Mouse (Mus musculus): ENCODE measurements around the gene Tbc1d30. TPM values are rescaled to one million over a fixed set of nuclear protein-coding genes. Genes with fewer than 3 reads are reported as not detected.
A peak's percentile ranks its signal among the peaks of the same experiment; 100 is the strongest.

Gene Tbc1d30
- total RNA-seq, 1 experiment from 2014 or later: 9.3 TPM

DNA sequence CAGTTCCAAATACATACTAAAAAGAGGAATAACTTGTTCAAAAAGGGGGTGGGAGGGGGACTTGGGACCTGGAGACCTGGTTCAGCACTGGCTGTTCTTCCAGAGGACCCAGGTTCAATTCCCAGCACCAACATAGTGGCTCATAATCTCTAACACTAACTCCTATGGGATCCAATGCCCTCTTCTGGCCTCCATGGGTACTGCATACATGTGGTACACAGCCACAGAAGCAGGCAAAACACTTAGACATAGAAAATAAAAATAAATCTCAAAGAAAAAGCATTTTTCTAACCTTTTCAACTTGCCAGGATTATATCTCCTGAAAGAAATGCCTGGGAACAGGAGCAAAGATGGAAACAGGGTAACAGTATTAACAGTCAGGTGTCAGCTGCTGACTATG, 24.9 kb downstream of the Tbc1d30 start:
- ATAC-seq (replicated peaks; ENCODE audit: insufficient number of reproducible peaks, low FRiP score, low TSS enrichment, poor library complexity, severe bottlenecking): no peak

DNA sequence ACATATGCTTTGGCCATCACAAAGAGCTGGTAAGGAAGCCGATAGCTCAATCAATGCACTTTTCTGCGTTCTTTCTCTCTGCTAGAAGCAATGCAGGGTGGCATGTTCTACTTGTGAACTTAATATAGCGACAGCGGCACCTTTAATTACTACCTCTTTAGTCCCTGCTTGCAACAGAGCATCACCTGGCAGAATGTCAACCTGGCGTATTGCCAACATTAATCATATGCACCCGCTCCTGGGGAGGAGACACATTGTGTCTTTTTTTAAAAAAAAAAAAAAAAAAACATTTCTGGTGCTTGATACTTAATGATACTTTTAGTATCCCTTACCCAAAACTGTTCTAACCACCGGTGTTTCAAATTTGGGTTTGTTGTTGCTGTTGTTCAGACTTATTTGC, 27.6 kb downstream of the Tbc1d30 start:
- no peak for ATAC-seq (replicated peaks; ENCODE audit: insufficient number of reproducible peaks, low FRiP score, low TSS enrichment, poor library complexity, severe bottlenecking)

DNA sequence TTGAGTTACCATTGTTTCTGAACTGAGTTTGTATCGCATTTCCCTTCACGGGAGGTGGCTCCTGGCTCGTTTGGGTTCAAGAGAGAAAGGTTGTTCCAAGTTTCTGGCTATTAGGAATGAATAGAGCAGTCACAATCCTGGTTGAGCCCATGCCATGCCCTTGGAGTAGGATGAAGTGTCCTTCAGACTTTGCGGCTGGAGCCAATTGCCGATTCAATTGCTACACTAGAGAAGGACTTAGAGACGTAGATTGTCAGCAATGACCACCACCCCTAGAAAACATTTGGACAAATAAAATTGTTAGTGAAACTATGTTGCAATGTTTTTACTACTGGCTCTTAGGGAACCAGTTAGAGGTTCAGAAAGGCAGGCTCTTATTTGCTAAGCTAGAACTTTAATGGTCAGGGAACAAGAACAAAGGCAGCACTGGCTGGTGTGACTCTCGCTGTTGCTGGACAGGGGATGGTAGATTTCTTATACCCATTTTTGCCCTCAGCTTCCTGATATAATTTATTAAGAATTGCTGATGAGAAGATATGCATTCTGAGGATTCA, 32.6 kb downstream of the Tbc1d30 start:
- ATAC-seq (replicated peaks; ENCODE audit: insufficient number of reproducible peaks, low FRiP score, low TSS enrichment, poor library complexity, severe bottlenecking): no peak

DNA sequence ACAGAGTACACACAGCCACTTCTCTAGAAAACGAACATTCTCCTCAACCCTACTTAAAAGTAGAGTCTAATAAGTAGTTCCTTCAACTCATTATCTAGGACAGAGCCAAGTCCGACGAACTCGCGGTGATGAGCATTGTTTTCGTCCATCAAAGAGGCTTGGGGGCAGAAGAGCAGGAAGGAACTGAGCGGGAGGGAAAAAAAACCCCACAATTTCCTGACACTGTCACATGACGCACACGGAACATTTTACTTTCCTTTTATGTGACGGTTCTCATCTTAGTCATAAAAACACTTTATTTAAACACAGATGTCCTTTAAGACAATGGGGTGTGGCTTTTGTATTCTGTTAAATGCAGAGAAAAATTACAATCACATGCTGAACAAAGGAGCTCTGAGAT, 34.7 kb downstream of the Tbc1d30 start:
- no peak for ATAC-seq (replicated peaks; ENCODE audit: insufficient number of reproducible peaks, low FRiP score, low TSS enrichment, poor library complexity, severe bottlenecking)

DNA sequence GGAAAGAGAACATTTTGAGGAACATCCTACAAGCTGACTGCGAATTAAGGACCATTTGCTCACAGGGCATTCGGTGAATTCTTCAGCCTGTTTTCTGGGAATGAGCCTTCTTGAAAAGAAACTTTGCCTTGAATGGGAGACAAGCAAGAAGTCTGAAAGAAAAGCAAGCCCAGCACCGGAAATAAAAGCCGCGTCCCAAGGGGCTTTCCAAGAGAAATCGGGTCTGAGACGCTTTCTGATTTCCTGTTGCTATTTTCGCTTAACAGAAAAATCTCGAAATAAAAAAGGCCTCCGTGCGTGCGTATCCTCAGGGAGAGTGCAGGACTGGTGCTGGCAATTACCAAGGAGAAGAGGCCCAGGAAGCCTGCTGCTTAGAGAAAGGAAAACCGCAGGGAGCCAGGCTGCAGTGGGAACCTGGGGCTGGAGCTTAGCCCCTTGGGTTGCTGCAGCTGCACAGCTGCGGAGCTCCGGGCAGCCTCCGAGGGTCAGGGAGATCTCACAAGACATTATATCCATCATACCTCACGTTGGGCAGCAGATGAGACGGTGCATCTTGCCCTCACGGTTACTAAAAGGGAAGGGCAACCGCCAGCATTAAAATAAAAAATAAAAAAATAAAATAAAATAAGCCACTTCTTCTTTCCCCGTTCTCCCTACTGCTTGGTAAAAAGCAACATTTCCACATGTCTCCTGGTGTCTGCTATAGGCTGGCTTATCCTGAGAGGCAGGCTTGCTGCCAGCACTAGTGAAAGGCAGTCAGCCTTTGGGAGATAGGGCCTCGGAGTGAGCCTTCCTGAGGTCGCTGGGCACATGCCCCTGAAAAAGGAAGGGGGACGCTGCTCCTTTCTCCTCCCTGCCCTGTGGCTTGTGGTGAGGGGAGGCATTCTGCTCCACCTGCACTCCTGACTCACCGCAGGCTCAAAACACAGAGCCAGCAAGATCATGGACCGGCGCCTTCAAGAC, 35.5 kb downstream of the Tbc1d30 start:
- 0 out of 2 replicates have a peak, but pooled peaks have one; percentile 19 for ATAC-seq (replicated peaks; ENCODE audit: insufficient number of reproducible peaks, low FRiP score, low TSS enrichment, poor library complexity, severe bottlenecking)

DNA sequence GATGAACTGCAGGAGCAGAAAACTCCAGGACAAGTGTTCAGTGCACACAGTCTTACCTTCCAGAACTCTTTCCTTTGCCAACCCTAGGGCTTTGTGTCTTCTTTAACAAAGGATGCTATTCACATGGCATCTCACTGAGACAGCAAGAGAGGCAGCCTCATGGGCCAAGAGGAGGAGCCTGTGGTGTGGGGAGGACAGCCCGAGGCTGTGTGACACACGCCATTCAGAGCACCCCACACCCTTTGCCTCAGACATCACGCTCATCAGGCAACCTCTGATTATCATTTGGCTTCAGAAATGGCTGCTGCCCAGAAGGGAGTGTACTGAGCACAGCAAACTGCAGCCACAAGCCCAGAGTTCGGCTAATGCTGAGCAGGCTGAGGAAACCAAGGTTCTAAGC, 36.9 kb downstream of the Tbc1d30 start:
- ATAC-seq (replicated peaks; ENCODE audit: insufficient number of reproducible peaks, low FRiP score, low TSS enrichment, poor library complexity, severe bottlenecking): no peak

DNA sequence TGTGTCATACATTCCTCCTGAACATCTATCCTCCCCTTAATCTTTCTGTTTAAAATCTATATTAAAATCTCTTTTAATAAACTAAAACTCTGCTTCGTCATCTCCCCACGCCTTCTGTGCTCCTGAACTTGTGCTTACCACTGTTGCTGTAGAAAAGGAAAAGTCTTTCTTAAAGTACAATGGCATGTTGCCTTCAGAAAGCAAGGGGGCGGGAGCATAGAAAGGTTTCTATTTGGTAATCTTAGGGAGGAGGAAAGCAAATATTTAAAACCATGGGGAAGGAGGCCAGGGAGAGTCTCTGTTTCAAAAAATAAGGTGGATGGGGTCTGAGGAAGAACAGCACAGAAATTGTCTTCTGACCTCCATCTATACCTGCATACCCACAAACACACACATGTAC, 38.0 kb downstream of the Tbc1d30 start:
- ATAC-seq (replicated peaks; ENCODE audit: insufficient number of reproducible peaks, low FRiP score, low TSS enrichment, poor library complexity, severe bottlenecking): no peak

DNA sequence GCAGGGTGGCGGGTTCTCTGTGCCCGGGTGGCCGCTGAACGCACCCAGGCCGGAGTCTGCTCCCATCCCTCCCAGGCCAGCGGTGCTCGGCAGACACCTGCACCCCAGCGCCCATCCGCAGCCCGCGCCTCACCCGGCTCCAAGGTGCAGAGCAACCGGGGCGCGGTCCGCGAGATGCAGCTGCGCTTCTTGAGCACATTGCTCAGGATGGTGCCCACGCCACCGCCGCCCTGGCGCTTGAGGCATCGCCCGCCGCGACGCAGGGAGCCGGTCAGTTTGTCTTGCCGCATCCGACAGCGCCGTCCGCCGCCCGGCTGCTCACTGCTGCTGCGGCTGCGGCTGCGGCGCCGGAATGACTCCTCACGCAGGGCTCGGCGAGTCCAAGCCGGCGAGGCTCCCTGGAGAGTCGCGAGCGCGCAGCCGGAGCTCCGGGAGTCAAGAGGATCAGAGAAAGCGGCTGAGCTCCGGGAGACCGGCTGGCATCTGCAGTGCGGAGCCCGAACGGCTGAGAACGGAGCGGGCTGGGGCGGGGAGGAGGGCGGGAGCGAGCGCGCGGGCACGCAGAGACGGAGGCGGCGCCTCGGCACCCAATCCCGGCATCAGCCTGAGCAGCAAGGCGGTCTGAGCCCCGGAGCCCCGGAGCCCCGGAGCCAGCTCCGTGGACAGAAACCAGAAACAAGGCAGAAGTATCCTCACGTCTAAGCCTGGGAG, 40.4 kb downstream of the Tbc1d30 start:
- no peak for ATAC-seq (replicated peaks; ENCODE audit: insufficient number of reproducible peaks, low FRiP score, low TSS enrichment, poor library complexity, severe bottlenecking)

DNA sequence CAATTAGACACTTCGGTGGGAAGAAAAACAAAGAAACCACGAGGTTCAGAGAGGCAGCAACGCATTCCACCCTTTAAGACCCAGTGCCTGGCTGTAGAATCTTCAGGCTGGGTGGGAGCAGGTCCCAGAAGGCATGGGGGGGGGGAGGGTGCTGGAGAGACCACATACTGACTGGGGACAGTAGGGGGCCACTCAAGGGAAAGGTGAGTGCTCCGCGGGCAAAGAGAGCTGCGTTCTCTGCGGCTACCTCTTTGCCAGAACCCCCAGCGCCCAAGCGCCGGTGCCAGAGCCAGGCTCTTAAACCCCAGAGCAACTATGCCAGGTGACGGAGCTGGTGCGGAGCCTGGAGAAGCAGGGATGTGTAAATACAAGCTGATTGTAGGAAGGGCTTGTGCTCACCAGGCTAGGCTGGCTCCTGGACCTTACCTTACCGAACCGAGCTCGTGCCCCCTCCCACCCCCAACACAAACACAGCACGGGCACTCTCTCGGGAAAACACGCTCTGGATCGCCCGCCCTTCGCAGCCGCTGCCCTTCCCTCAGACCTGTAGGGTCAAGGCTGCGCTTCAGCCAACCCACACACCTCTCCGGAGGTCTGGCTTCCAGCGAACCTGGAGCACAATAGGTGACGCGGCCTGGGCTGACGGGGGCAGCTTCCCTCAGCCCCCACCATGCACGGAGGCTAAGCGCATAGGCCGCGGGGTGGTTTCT, 41.1 kb downstream of the Tbc1d30 start:
- no peak for ATAC-seq (replicated peaks; ENCODE audit: insufficient number of reproducible peaks, low FRiP score, low TSS enrichment, poor library complexity, severe bottlenecking)

DNA sequence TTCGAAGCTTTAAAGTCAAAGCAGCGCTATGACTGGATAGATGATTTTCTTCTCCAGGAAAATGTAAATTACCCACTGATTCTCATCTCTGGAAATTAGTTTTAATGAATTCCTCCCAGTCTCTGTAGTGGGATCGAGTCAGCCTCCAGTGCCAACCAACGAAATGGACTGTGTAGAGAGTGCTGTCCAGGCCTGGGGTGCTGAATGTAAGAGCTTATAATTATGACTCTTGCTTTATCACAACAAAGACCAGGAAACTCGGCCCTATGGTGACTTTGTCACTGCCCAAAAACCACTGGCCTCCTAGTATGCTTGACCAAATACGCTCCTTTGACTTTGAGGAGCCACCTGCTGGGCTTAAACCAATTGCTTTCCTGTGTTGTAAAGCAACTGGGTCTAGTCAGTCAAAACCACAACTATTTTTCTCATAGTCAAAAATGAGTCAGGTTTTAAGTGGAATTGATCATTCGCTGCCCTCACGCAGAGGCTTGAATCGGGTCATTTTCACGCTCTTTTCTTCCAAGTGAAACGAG, 41.9 kb downstream of the Tbc1d30 start:
- ATAC-seq (replicated peaks; ENCODE audit: insufficient number of reproducible peaks, low FRiP score, low TSS enrichment, poor library complexity, severe bottlenecking): no peak

DNA sequence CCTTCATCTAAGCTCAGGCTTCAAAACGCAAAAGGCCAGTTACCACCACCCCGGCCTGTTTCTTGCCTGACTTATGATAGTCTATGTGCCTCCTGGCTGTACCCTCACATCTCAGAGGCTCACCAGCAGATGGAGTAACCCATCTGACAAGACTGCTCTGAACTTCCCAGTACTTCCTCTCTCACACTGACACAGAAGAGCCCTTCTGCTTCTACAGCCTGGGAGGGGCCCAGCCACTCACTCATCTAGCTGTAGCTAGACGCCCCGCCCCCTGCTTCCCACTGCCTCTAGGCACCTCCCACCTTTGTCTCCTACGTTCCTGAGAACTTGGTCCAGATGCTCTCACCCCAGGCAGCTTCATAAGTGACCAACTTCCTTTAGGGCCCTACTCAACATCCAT, 45.6 kb downstream of the Tbc1d30 start:
- ATAC-seq (replicated peaks; ENCODE audit: insufficient number of reproducible peaks, low FRiP score, low TSS enrichment, poor library complexity, severe bottlenecking): no peak; the same call in 1 of the 2 replicates

DNA sequence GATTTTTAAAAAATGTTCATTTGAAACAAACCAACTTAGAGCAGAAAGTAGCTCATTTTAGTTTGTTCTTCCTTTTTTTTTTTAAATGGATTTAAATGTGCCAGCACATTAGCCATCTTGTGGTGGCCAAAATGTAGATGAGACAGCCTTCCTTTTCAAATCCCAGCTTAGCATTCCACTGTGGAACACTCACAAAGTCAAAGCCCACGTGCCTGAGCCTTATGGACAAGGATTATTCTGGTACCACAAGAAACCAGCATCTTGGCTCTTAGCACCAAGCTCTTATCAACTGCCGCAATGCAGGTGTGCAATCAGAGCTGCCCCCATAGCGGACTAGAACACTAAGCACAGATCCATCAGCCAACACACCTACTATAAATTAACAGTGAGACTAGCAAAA, 47.5 kb downstream of the Tbc1d30 start:
- ATAC-seq (replicated peaks; ENCODE audit: insufficient number of reproducible peaks, low FRiP score, low TSS enrichment, poor library complexity, severe bottlenecking): no peak

DNA sequence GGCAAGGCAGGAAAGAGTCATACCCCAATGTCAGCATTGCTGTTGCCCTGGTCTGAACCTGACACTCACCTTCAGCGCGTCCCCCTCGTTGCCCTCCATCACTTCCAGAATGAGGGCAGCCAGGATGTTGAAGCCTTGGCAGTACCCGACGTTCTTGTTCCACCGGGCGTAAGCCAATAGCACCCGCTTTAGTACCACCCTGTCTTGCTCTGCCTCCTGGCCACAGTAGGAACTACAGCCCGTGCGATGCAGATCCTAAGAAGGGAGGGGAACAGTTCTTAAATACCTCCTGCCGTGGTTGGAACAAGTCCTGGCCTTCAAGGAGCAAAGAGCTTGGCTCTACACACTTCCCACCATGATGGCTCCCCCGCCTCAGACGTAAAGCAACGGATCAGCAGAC, 49.2 kb downstream of the Tbc1d30 start:
- no peak for ATAC-seq (replicated peaks; ENCODE audit: insufficient number of reproducible peaks, low FRiP score, low TSS enrichment, poor library complexity, severe bottlenecking)

DNA sequence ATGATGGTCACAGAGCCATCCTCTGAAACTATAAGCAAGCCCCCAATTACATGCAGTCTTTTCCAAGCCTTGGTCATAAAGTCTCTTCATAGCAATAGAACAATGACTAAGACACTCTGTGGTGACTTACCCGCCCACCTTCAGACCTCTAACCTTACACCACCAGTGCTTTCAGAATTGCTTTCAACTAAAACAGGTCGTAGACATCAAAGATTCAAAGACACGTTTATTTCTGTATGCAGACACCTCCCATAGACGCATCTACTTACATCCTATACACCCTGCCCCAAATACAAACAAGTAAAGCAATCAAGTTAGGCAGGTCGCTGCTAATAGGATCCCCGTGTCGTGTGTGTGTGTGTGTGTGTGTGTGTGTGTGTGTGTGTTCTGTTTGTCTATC, 50.4 kb downstream of the Tbc1d30 start:
- ATAC-seq (replicated peaks; ENCODE audit: insufficient number of reproducible peaks, low FRiP score, low TSS enrichment, poor library complexity, severe bottlenecking): no peak

DNA sequence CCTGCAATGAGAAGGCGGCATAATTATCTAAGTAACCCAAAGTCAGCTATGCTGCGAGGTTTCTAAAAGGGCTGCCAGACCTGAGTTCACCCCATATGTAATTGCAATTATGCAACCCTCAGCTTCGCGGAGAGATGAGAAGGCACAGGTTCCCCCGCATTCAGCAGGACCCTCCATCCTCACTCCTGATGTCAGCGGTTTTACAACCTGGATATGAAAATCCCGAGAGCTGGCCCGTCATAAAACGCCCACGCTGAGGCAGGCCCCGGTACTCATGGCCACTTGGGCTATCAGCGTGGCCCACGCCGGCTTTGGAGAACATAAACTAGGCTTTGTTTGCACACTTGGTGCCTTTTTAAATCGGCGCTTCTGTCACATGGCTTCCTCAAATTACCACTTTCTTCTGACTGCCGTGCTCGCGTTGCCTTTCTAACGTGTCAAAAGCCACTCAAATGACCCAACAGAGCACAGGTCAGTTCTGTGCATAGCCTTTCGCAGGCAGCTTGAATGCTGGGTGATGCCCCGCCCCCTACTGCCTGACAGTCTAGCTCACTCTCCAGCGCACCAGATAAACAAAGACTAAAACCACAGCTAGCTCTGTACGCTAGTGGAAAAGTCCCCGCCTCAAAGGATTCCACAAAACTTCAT, 53.9 kb downstream of the Tbc1d30 start:
- 0 out of 2 replicates have a peak, but pooled peaks have one; percentile 25 for ATAC-seq (replicated peaks; ENCODE audit: insufficient number of reproducible peaks, low FRiP score, low TSS enrichment, poor library complexity, severe bottlenecking)

DNA sequence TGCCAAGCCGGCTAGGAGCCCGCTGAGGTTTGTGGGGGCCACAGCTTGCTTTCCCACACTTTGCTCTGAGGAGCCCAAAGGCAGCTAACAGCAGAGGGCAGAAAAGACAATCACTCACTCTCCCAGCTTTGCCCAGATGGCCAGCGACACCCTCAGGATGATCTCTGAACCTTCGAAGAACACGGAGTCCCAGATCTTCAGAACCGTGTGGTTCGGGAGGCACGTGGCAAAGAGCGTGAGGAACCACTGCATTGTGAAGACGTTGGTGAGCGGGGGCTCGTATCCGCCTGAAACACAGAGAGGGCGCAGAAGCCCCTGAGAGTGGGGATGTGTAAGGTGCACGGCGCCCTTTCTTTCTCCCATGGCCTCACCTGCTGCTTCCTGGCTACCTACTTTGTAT, 56.6 kb downstream of the Tbc1d30 start:
- no peak for ATAC-seq (replicated peaks; ENCODE audit: insufficient number of reproducible peaks, low FRiP score, low TSS enrichment, poor library complexity, severe bottlenecking)

DNA sequence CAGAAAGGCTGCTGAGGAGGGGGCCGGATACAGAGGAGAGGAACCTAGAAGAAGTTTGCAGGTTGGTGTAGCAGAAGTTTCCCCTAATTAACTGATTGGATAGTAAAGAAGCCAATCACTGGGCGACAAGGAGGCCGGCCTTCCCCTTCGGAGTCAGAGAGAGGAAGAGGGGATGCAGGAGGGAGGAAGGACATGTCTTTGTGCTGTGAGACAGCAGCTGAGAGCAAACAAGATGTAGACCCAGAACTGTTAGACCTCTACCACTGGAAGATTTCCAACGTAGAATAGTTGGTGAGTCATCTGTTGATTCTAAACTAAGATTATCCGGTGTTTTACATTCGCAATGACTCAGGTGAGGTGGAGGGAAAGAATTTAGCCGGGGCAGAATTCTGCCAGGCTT, 57.2 kb downstream of the Tbc1d30 start:
- no peak for ATAC-seq (replicated peaks; ENCODE audit: insufficient number of reproducible peaks, low FRiP score, low TSS enrichment, poor library complexity, severe bottlenecking)

DNA sequence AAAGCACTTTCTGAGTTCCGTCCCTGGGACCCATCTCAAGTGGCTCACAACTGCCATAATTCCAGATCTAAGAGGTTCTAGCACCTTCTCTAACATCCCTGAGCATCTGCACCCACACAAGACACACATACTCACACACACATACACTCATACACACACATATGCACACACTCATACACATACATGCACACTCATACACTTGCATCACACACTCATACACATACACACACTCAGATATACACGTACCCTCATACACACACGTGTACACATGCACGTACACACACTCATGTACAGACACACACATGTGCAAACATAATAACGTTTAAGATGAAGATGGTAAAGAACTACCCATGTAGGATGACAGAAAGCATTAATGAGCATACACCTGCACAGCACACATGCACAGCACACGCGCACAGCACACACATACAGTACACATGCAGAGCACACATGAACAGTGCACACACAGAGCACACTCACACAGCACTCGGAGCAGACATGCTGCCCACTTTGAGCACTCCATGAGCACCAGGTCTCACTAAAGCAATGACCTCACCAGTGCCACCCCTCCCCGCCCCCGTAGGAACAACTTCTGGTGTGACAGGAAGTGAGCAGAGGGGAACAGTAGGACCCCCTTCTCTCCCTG, 59.7 kb downstream of the Tbc1d30 start:
- ATAC-seq (replicated peaks; ENCODE audit: insufficient number of reproducible peaks, low FRiP score, low TSS enrichment, poor library complexity, severe bottlenecking): no peak

Data from monocyte, adult 5-6 weeks (primary cell).